Mouse (Mus musculus) liver, adult 2 months (tissue): ENCODE measurements around the gene Hspa5. TPM values are rescaled to one million over a fixed set of nuclear protein-coding genes. Genes with fewer than 3 reads are reported as not detected.

Source experiments
- DNase-seq: peaks from one replicate; pipeline ENCODE4 v3.0.0-alpha.2; 2011; ENCODE audit warnings: low read depth, low spot score; ENCODE audit errors: extremely low read depth
- H3K27ac ChIP-seq: fragments of 200-500 bp; replicated peaks from 2 replicates; pipeline ENCODE4 v1.5.1; 2012; ENCODE audit warnings: low read depth, mild to moderate bottlenecking, control low read depth, inconsistent platforms, low read length; ENCODE audit not compliant: insufficient read depth
- H3K27me3 ChIP-seq: fragments of 200-500 bp; 2 replicates; pipeline ENCODE4 v1.6.1; 2012; ENCODE audit warnings: mild to moderate bottlenecking, moderate library complexity, low read length, inconsistent platforms; ENCODE audit not compliant: control insufficient read depth, insufficient read depth
- H3K36me3 ChIP-seq: fragments of 200-500 bp; 2 replicates; pipeline ENCODE4 v1.6.1; 2012; ENCODE audit warnings: low read length, inconsistent platforms; ENCODE audit not compliant: control insufficient read depth, insufficient read depth
- H3K4me1 ChIP-seq: fragments of 200-500 bp; 2 replicates; pipeline ENCODE4 v1.6.1; 2011; ENCODE audit warnings: low read length; ENCODE audit not compliant: control insufficient read depth, insufficient read depth
- H3K4me3 ChIP-seq: fragments of 200-500 bp; 2 replicates; pipeline ENCODE4 v1.5.1; 2011; ENCODE audit warnings: low read depth, mild to moderate bottlenecking, control low read depth, low read length, moderate library complexity; ENCODE audit not compliant: insufficient read depth
- H3K79me2 ChIP-seq: fragments of 200-500 bp; 2 replicates; pipeline ENCODE4 v1.6.1; 2012; ENCODE audit warnings: inconsistent platforms, mild to moderate bottlenecking, low read length, moderate library complexity; ENCODE audit not compliant: control insufficient read depth, insufficient read depth
- H3K9ac ChIP-seq: fragments of 200-500 bp; 2 replicates; pipeline ENCODE4 v1.6.1; 2012; ENCODE audit warnings: low read depth, mild to moderate bottlenecking, control low read depth, inconsistent platforms, low read length
- CTCF ChIP-seq: fragments of 200-500 bp; IDR thresholded peaks from 2 replicates; pipeline ENCODE4 v1.5.1; 2011; ENCODE audit warnings: low read depth, low read length, control low read depth
- POLR2A ChIP-seq: fragments of 200-500 bp; IDR thresholded peaks from 2 replicates; pipeline ENCODE4 v1.6.1; 2011; ENCODE audit warnings: low read length, control low read depth; ENCODE audit not compliant: insufficient read depth; ENCODE audit errors: extremely low read depth
- WGBS: fragments of 180-500 bp; shearing (Covaris S2); methylation state at CpG from one replicate; pipeline ENCODE4 v1.1.7; 2018; 5-methylcytosine and 5-hydroxymethylcytosine counted together
- polyA plus RNA-seq: library from polyadenylated mRNA; depleted of rRNA; stranded (reverse); fragments of >200 nt; gene quantifications from 2 replicates; pipeline ENCODE4 v1.2.3, GENCODE M21; 2012
- total RNA-seq: library from RNA; depleted of rRNA; stranded (reverse); fragments of >200 nt; gene quantifications from 2 replicates; pipeline ENCODE4 v1.2.3, GENCODE M21; 2014

Gene Hspa5
- total and polyA plus RNA-seq, 2 experiments = 843 to 1,344 TPM

GRCm38 (mm10) chr2:34739684-34740391 is 31.9 kb upstream of the Hspa5 start:
- Histone ChIP-seq H3K36me3 (peaks cover 3% of the 10 kb centered on the region), H3K79me2 (peaks cover 18% of the 10 kb centered on the region; the same call in 1 of the 2 replicates), H3K27ac (no peak overlapping the region), H3K27me3 (no peaks in the 10 kb centered on the region), H3K9ac (no peak overlapping the region), H3K4me1 (peaks cover 3% of the 10 kb centered on the region), H3K4me3 (no peak overlapping the region)
- TF ChIP-seq CTCF (no peak), POLR2A (no peak)
- DNase-seq = no peak
- WGBS = 59% methylated on average over 1 of the region's 1 CpGs

GRCm38 (mm10) chr2:34741390-34742159 is 30.2 kb upstream of the Hspa5 start:
- Histone ChIP-seq H3K27me3 (no peaks in the 10 kb centered on the region), H3K79me2 (peaks cover 19% of the 10 kb centered on the region), H3K27ac (no peak overlapping the region), H3K4me3 (no peak overlapping the region), H3K4me1 (peaks cover 3% of the 10 kb centered on the region), H3K9ac (no peak overlapping the region), H3K36me3 (peaks cover 3% of the 10 kb centered on the region)
- TF ChIP-seq CTCF (no peak), POLR2A (no peak)
- WGBS = 84% methylated on average over 12 of the region's 12 CpGs
- DNase-seq = no peak

- Histone ChIP-seq H3K27me3 (no peaks in the 10 kb centered on the region), H3K4me3 (no peak overlapping the region), H3K36me3 (peaks cover 3% of the 10 kb centered on the region), H3K9ac (no peak overlapping the region), H3K79me2 (peaks cover 15% of the 10 kb centered on the region), H3K4me1 (no peaks in the 10 kb centered on the region; the same call in 1 of the 2 replicates), H3K27ac (no peak overlapping the region)
- DNase-seq = no peak
- no peak for TF ChIP-seq POLR2A
- TF ChIP-seq CTCF = no peak
- 87% methylated on average over 8 of the region's 8 CpGs for WGBS
Measured at GRCm38 (mm10) chr2:34742675-34743074, 29.1 kb upstream of the Hspa5 start.

- TF ChIP-seq CTCF (no peak), POLR2A (no peak)
- Histone ChIP-seq H3K9ac (no peak overlapping the region), H3K27ac (no peak overlapping the region), H3K4me3 (no peak overlapping the region), H3K36me3 (peaks cover 3% of the 10 kb centered on the region), H3K27me3 (no peaks in the 10 kb centered on the region), H3K79me2 (peaks cover 24% of the 10 kb centered on the region), H3K4me1 (peaks cover 9% of the 10 kb centered on the region; the same call in 1 of the 2 replicates)
- WGBS = 97% methylated on average over 8 of the region's 8 CpGs
- no peak for DNase-seq
Measured at GRCm38 (mm10) chr2:34744476-34744875, 27.3 kb upstream of the Hspa5 start.

GRCm38 (mm10) chr2:34745673-34746072 is 26.1 kb upstream of the Hspa5 start:
- peaks cover 27% of the 10 kb centered on the region for H3K79me2 ChIP-seq
- peaks cover 13% of the 10 kb centered on the region; the same call in 1 of the 2 replicates for H3K4me1 ChIP-seq
- no peak overlapping the region for H3K27ac ChIP-seq
- no peak for TF ChIP-seq POLR2A
- no peak for TF ChIP-seq CTCF
- no peak for DNase-seq
- H3K9ac ChIP-seq = no peak overlapping the region
- no peaks in the 10 kb centered on the region for H3K27me3 ChIP-seq
- peaks cover 3% of the 10 kb centered on the region for H3K36me3 ChIP-seq
- no peak overlapping the region for H3K4me3 ChIP-seq
- WGBS = 77% methylated on average over 2 of the region's 2 CpGs
